Mouse (Mus musculus): ENCODE measurements around the gene Hddc2. TPM values are rescaled to one million over a fixed set of nuclear protein-coding genes. Genes with fewer than 3 reads are reported as not detected.

Hddc2 gene
- total RNA-seq (2021): 1 to 10 TPM; 7.7 to 7.8 TPM
- long read RNA-seq, experiment 1, transcript Hddc2-201 (6 exons, 858 nt): major isoform, 8 of 9 reads
- long read RNA-seq, experiment 1, partial matches to known transcripts: 0 of 9 reads
- long read RNA-seq, experiment 1, other reads (novel, unspliced or antisense): 1 of 9 reads
- long read RNA-seq, experiment 2, partial matches to known transcripts: 0 of 3 reads
- long read RNA-seq, experiment 2, other reads (novel, unspliced or antisense): 2 of 3 reads

- DNase-seq: peak; percentile 77 to 79
Measured at GRCm38 (mm10) chr10:31312865-31313848, at the start of gene Hddc2. Hddc2 (plus strand) TSS chr10:31313383.

DNA sequence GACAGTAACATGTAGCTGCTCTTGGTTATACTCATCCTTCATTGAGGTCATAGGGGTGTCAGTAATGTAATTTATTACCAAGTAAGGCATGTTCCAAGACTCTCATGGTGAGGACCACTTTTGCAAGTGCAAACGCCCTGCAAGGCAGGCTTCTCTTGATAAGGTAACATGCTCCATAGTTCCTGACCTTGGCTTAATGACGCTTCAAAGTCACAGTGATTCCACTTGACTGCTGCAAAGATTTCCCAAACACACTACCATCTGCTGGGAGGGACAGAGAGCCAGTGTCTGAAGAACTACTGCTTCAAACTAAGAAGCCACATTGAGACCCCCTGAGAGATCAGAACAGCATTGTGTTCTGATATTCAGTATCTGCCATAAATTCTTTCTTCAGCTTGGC, 40.4 kb upstream of the Hddc2 start:
- DNase-seq: no peak

- DNase-seq: no peak
Measured at GRCm38 (mm10) chr10:31273171-31273570, 40.0 kb upstream of the Hddc2 start.

DNA sequence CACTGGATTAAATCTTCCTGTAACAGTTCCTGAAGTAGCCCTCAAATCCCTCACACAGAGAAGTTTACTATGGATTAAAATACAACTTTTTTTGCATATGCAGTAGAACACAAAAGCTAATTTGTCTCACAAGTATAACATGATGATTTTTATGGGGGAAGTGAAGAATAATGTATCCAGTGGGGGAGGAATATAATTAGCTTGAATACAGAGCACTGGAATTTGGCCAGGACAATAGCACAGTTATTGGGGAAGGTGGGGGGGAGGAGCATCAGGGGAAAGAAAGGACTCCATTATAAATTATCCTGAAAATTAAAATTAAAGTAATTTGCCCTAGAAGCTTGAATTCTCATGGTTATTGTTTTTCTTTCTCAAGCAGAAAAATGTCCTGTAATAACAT, 25.4 kb upstream of the Hddc2 start:
- no peak for DNase-seq

DNA sequence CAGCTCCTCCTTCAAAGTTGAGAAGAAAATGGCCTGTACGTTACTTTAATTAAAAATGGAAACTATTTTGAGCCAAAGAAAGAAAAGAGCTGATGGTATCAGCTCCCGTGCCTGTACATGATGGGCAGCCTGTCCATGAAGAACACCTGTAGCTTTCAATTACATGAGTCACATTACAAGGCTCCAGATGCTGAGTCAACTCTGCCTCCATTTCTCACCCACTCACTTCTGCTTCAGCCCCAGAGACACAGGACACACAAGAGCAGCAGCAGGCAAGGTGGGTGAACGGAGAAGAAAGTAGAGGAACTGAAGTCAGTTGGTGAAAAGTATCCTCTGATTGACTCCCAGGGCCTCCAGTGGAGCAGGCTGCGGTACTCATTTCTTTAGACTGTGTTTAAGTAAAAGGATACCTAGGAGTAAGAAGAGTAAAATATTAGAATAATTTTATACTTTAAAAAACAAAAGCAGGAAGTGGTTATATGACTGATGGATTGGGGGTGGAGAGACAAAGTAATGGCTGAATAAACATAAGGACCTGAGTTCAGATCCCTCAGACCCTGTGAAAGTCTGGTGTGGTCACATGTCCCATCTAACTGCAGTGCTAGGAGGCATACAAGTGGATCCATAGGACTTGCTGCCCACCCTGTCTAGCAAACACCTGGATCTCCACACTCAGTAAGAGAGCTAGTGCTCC, 24.3 kb upstream of the Hddc2 start:
- no peak for DNase-seq

- no peak for DNase-seq
Measured at GRCm38 (mm10) chr10:31295705-31296104, 17.5 kb upstream of the Hddc2 start.

GRCm38 (mm10) chr10:31296458-31296857, 16.7 kb upstream of the Hddc2 start:
- no peak for DNase-seq

GRCm38 (mm10) chr10:31297106-31297505, 16.1 kb upstream of the Hddc2 start:
- no peak for DNase-seq

- no peak for DNase-seq
Measured at GRCm38 (mm10) chr10:31298263-31298662, 14.9 kb upstream of the Hddc2 start.

- peak; percentile 41 to 72 for DNase-seq
Measured at GRCm38 (mm10) chr10:31298921-31299574, 14.1 kb upstream of the Hddc2 start.

DNA sequence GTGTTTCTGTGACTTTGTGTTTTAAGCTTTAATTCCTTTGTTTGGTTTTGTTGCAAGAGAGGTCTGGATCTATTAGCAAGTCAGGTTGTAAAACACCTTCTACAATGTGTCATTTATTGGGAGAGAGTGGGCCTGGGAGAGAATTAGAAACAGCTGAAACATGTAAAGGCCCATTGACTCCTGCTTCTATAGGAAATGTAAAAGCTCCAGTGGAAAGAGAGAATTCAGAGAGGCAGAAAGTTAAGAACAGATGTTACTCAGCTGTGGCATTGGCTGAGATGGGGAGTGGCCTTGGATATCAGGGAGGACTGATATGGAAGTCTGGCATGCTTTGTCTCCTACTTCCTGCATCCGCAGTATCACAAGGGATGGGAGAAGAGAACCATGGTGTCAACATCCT, 12.9 kb upstream of the Hddc2 start:
- no peak for DNase-seq

GRCm38 (mm10) chr10:31303446-31303845, 9.7 kb upstream of the Hddc2 start:
- no peak for DNase-seq

DNA sequence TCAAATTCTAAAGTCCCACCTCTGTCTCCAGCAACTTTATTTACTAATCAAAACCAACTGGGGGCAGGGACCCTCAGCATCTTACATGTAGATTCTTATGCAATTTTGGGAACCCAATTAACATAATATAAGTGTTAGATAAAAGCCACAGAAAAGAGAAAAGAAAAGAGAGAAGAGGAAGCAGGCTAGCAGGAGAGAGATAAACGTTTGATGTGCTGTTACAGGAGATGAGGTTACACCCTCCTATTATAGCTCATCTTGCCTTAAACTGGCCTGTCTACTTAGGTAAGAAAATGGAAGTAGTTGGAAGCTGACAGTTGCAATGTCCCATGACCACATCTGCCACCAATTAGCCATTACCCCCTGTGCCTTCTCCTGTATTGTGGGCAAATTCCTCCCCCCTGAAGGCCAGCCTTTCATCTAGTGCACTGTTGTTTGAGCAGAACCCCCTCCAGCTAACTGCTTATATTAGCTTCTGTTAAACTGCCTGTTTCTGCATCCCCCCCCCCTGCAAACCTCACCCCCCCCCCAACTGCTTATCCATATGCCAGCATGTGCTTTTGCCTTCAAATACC, 6.1 kb upstream of the Hddc2 start:
- DNase-seq: no peak

GRCm38 (mm10) chr10:31318491-31318890, 5.3 kb downstream of the Hddc2 start:
- peak in 1 of 2 experiments; percentile 2 for DNase-seq

DNA sequence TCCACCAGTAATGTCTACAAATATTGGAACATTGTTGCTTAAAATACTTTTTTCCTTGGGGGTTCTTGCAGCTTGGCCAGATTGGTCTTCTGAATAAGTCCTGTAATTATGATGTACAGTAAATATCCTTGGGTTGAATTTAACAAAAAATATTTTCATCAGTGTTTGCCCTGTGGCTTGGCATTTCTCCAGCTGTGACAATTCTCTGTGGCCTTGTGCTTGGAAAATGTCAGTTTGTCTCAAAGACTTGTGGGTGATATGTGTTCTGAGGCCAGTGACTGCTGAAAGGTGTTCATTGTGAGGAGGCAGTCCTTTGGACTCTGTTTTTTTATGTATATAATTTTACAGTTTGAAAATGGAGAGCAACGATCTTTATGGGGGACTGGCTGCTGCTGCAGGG, 16.3 kb downstream of the Hddc2 start:
- no peak for DNase-seq

DNA sequence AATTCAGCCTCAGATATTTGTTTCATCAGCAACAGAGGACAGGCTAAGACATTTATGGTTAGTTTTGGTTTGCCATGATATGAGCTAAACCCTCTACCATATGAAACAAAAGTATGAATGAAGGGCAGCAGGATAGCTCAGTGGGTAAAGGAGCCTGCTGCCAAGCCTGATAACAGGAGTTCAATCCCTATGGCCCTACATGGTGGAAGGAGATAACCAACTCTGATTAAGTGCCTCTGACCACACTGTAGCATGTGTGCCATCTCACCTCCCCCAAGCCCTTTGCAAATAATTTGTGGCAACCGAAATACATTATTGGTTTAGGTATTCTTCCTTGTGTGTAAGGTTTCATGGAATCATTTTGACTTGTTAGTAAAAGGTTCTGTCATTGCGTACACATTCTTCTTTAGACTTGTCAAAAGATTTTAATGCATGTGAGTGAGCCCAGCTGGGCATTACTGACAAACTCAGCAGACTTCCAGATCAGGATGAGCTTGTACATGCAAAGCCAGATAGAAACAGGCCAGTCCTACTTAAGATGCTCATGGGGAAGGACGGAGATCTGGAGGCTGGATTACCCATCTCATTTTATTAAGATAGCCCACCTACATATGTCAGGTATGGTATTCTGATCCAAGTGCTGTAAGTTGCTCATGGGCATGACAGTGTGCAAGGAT, 17.2 kb downstream of the Hddc2 start:
- DNase-seq: no peak

- peak; percentile 4 to 19 for DNase-seq
Measured at GRCm38 (mm10) chr10:31331225-31331775, 18.1 kb downstream of the Hddc2 start.

- no peak for DNase-seq
Measured at GRCm38 (mm10) chr10:31336432-31336831, 23.2 kb downstream of the Hddc2 start.

DNA sequence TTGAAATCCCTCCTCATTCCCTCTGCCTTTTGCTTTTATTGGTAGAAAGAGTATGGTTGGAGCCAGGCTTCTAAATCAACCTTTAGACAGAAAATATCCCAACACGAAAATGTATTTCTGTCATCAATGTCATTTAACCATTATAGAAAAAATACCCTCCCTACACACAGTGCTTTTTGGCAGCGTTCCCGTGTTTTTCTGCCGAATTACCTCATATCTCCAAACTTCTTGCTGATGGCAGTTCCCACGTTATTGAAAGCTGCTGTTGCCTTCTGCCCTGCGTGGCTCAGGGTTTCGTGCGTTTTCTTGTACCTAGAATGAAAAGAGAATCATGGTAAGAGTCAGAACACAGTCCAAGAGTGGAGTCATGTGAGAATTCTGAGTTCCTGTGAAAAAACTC, 33.2 kb downstream of the Hddc2 start:
- no peak for DNase-seq

GRCm38 (mm10) chr10:31351056-31351455, 37.9 kb downstream of the Hddc2 start:
- DNase-seq: no peak

DNA sequence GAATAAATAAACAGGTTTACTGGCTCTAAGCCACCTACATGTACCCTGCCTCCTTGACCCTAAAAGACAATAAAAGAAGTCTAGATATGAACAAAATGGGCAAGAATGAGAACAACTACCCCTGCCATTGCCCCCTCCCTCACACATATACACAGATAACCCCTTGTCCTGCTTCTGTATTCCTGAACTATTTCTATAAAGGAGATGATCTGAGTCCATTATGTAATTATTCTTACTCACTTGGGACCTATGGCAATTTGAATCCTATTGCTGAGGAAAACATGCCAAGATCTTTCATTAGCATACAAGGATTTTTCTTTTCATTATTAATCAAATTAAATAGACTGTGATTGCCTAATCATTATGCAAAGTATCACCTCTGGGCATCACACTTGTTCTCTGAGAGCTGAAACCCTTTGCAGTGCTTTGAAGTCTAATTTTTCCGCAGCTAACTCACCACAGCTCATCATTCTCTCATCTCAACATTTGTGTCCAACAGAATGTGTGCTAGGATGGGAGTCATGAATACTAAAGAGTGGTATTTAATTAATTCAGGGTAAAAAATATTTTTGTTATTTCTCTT, 39.8 kb downstream of the Hddc2 start:
- no peak for DNase-seq
